Mouse (Mus musculus): ENCODE results near the gene Tapt1. TPM values are rescaled to one million over a fixed set of nuclear protein-coding genes. Genes with fewer than 3 reads are reported as not detected.
"Not testable (repeated sequence)": the region's sequence is repeated elsewhere in the genome, so short reads cannot be mapped to it uniquely, and the experiment has no call there.

Tapt1 gene
- polyA plus RNA-seq, 1 experiment from 2014 or later = 28.5 TPM

- no peaks in the 10 kb centered on the region for H3K36me3 ChIP-seq (ENCODE audit: control insufficient read depth, insufficient read depth, low read length)
- H3K4me3 ChIP-seq (ENCODE audit: low read length) = no peak overlapping the region
- H3K9ac ChIP-seq (ENCODE audit: low read depth, low read length) = no peak overlapping the region
- no peak for ATAC-seq
- H3K4me1 ChIP-seq (ENCODE audit: control insufficient read depth, insufficient read depth, low read depth, low read length) = no peaks in the 10 kb centered on the region; the same call in 1 of the 2 replicates
- H3K9me3 ChIP-seq (ENCODE audit: control insufficient read depth, low read length) = no peaks in the 10 kb centered on the region
- WGBS = 21% methylated on average over 8 of the region's 8 CpGs
- no peak overlapping the region for H3K27ac ChIP-seq (ENCODE audit: low read depth, low read length)
- H3K4me2 ChIP-seq (ENCODE audit: low read length) = no peak overlapping the region
- H3K27me3 ChIP-seq (replicated peaks; ENCODE audit: control insufficient read depth, insufficient read depth, low read length) = no peaks in the 10 kb centered on the region
Measured at GRCm38 (mm10) chr5:44143467-44144235, 82.8 kb downstream of the Tapt1 start.

- H3K4me1 ChIP-seq (ENCODE audit: control insufficient read depth, insufficient read depth, low read depth, low read length) = no peaks in the 10 kb centered on the region
- H3K27ac ChIP-seq (ENCODE audit: low read depth, low read length) = no peak overlapping the region
- no peak overlapping the region for H3K9ac ChIP-seq (ENCODE audit: low read depth, low read length)
- no peak for ATAC-seq
- no peaks in the 10 kb centered on the region for H3K9me3 ChIP-seq (ENCODE audit: control insufficient read depth, low read length)
- H3K4me3 ChIP-seq (ENCODE audit: low read length) = no peak overlapping the region
- no peaks in the 10 kb centered on the region for H3K27me3 ChIP-seq (replicated peaks; ENCODE audit: control insufficient read depth, insufficient read depth, low read length)
- 85% methylated on average over 4 of the region's 4 CpGs for WGBS
- H3K4me2 ChIP-seq (ENCODE audit: low read length) = no peak overlapping the region
- H3K36me3 ChIP-seq (ENCODE audit: control insufficient read depth, insufficient read depth, low read length) = no peaks in the 10 kb centered on the region
Measured at GRCm38 (mm10) chr5:44127487-44127886, 98.9 kb downstream of the Tapt1 start.

GRCm38 (mm10) chr5:44126574-44126973 lies 99.9 kb downstream of the Tapt1 start:
- WGBS = 80% methylated on average over 5 of the region's 8 CpGs
- H3K36me3 ChIP-seq (ENCODE audit: control insufficient read depth, insufficient read depth, low read length); ATAC-seq: not testable (repeated sequence)

More at GRCm38 (mm10) chr5:44126574-44126973, 99.9 kb downstream of the Tapt1 start:
- H3K9me3 ChIP-seq (ENCODE audit: control insufficient read depth, low read length); H3K4me2 ChIP-seq (ENCODE audit: low read length); H3K4me1 ChIP-seq (ENCODE audit: control insufficient read depth, insufficient read depth, low read depth, low read length); H3K27ac ChIP-seq (ENCODE audit: low read depth, low read length); H3K4me3 ChIP-seq (ENCODE audit: low read length); H3K27me3 ChIP-seq (replicated peaks; ENCODE audit: control insufficient read depth, insufficient read depth, low read length); H3K9ac ChIP-seq (ENCODE audit: low read depth, low read length): not testable (repeated sequence)

Other genes with a start within 250 kb of the Tapt1 start
- gene Fgfbp1, start 244.8 kb downstream of the Tapt1 start, polyA plus RNA-seq (2015; fragmentation: Nextera tagmentation; extraction: Ambion mirVana) = 13.1 and 13.8 TPM in 2 replicates
- 25.6 and 42.7 TPM in 2 replicates for gene Prom1, start 124.6 kb downstream of the Tapt1 start, polyA plus RNA-seq (2015; fragmentation: Nextera tagmentation; extraction: Ambion mirVana)

All from hindbrain, embryonic 16.5 days (tissue).